Mouse (Mus musculus): ENCODE measurements around the gene Sema4d. TPM values are rescaled to one million over a fixed set of nuclear protein-coding genes. Genes with fewer than 3 reads are reported as not detected.

Gene Sema4d
- total and polyA plus RNA-seq, 3 experiments = 6.9 to 20.3 TPM; not detected in 1

DNA sequence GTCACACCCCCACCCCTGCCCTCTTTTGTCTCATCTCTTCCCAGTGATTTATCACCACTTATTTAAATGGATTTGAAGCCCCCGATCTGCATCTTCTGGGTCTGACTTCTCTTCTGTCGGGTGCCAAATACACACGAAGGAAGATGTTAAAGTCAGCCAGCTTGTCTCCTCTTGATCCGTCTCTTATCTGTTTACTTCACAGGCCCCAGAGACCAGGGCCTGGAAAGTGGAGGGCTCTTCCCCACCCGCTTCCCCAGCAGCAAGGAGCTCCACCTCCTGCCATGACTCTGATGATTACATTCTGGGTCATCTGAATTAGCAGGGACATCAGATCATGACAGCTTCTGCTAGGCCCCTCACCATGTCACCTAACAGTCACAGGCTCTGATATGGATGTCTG lies 47.7 kb downstream of the Sema4d start:
- Histone ChIP-seq H3K9me3 (replicated peaks; ENCODE audit: insufficient read depth, low read length) (no peaks in the 10 kb centered on the region), H3K4me1 (ENCODE audit: control insufficient read depth in 1 of 2, insufficient read depth in 2 of 2, low read length in 2 of 2) (peaks cover 29 to 52% of the 10 kb centered on the region in 2 experiments), H3K4me3 (ENCODE audit: control insufficient read depth in 1 of 2, insufficient read depth in 1 of 2, low read depth in 2 of 2, low read length in 2 of 2) (no peak overlapping the region), H3K27ac (ENCODE audit: control insufficient read depth, low read depth, low read length) (peak overlapping the region; percentile 72), H3K9ac (ENCODE audit: control insufficient read depth, low read depth, low read length, poor library complexity, severe bottlenecking) (peak overlapping the region; percentile 21), H3K36me3 (ENCODE audit: control insufficient read depth in 1 of 2, insufficient read depth in 2 of 2, low read length in 2 of 2) (peaks cover 0 to 37% of the 10 kb centered on the region in 2 experiments; a peak in 2 of 4 replicates), H3K79me2 (ENCODE audit: control insufficient read depth, insufficient read depth, low read length, poor library complexity) (0 out of 2 replicates have a peak, but pooled peaks cover 4% of the 10 kb centered on the region), H3K27me3 (ENCODE audit: control insufficient read depth in 1 of 2, insufficient read depth in 2 of 2, low read length in 2 of 2) (no peaks in the 10 kb centered on the region)
- DNase-seq (ENCODE audit: low read depth, low spot score) = peak; percentile 79
- peak; percentile 53; the same call in 1 of the 2 replicates for TF ChIP-seq RCOR1 (IDR thresholded peaks at IDR 0.05; ENCODE audit: low read depth, low read length)
- no peak for TF ChIP-seq USF2 (IDR thresholded peaks at IDR 0.05; ENCODE audit: borderline replicate concordance in 1 of 2, insufficient read depth in 1 of 2, low read depth in 1 of 2, low read length in 2 of 2)
- no peak for TF ChIP-seq SMC3 (IDR thresholded peaks at IDR 0.05; ENCODE audit: low read depth, low read length)
- no peak for TF ChIP-seq ELF1 (IDR thresholded peaks at IDR 0.05; ENCODE audit: low read depth, low read length)
- 0 out of 2 replicates have a peak, but pooled peaks have one; percentile 36 for TF ChIP-seq MXI1 (IDR thresholded peaks at IDR 0.05; ENCODE audit: low read depth, low read length)
- no peak for TF ChIP-seq USF1 (IDR thresholded peaks at IDR 0.05; ENCODE audit: low read depth, low read length)
- no peak for TF ChIP-seq POLR2A (IDR thresholded peaks at IDR 0.05; ENCODE audit: control insufficient read depth in 1 of 2, insufficient read depth in 1 of 2, low read depth in 1 of 2, low read length in 2 of 2, poor library complexity in 1 of 2)
- TF ChIP-seq ZKSCAN1 (IDR thresholded peaks at IDR 0.05; ENCODE audit: low read depth, low read length) = no peak
- TF ChIP-seq E2F4 (IDR thresholded peaks at IDR 0.05; ENCODE audit: borderline replicate concordance, low read depth, low read length) = no peak
- TF ChIP-seq MYB (IDR thresholded peaks at IDR 0.05; ENCODE audit: low read depth, low read length) = no peak
- TF ChIP-seq POLR2AphosphoS5 (IDR thresholded peaks at IDR 0.05; ENCODE audit: borderline replicate concordance, low read depth, low read length) = no peak
- no peak for TF ChIP-seq TBP (IDR thresholded peaks at IDR 0.05; ENCODE audit: low read depth, low read length)
- TF ChIP-seq MAZ (IDR thresholded peaks at IDR 0.05; ENCODE audit: low read depth, low read length) = peak; percentile 71; the same call in 1 of the 2 replicates
- peak; percentile 54; the same call in 1 of the 2 replicates for TF ChIP-seq GATA1 (IDR thresholded peaks at IDR 0.05; ENCODE audit: low read depth, low read length)
- no peak for TF ChIP-seq MAFK (IDR thresholded peaks at IDR 0.05; ENCODE audit: borderline replicate concordance, low read depth, low read length)
- TF ChIP-seq HCFC1 (IDR thresholded peaks at IDR 0.05; ENCODE audit: low read depth, low read length) = 0 out of 2 replicates have a peak, but pooled peaks have one; percentile 15
- TF ChIP-seq CHD1 (IDR thresholded peaks at IDR 0.05; ENCODE audit: low read depth, low read length) = no peak
- peak; percentile 49 to 70 for TF ChIP-seq EP300 (IDR thresholded peaks at IDR 0.05; ENCODE audit: low read depth in 1 of 2, low read length in 2 of 2)
- TF ChIP-seq TAL1 (IDR thresholded peaks at IDR 0.05; ENCODE audit: low read length) = peak; percentile 42
- TF ChIP-seq SIN3A (IDR thresholded peaks at IDR 0.05; ENCODE audit: low read length) = peak; percentile 58
- TF ChIP-seq POLR2AphosphoS2 (IDR thresholded peaks at IDR 0.05; ENCODE audit: low read length) = no peak
- TF ChIP-seq ETS1 (IDR thresholded peaks at IDR 0.05; ENCODE audit: low read depth, low read length) = peak; percentile 66; the same call in 1 of the 2 replicates
- 0 out of 2 replicates have a peak, but pooled peaks have one; percentile 10 for TF ChIP-seq BHLHE40 (IDR thresholded peaks at IDR 0.05; ENCODE audit: borderline replicate concordance, low read depth, low read length)
- TF ChIP-seq KAT2A (conservative IDR thresholded peaks at IDR 0.05; ENCODE audit: low read depth, low read length) = no peak
- no peak for TF ChIP-seq CTCF (IDR thresholded peaks at IDR 0.05 in 2 of 3, conservative IDR thresholded peaks at IDR 0.05 in 1 of 3; ENCODE audit: control insufficient read depth in 1 of 3, insufficient read depth in 1 of 3, low read depth in 2 of 3, low read length in 3 of 3, poor library complexity in 1 of 3, severe bottlenecking in 1 of 3)
- TF ChIP-seq MYC (IDR thresholded peaks at IDR 0.05; ENCODE audit: low read depth, low read length) = no peak
- no peak for TF ChIP-seq JUND (IDR thresholded peaks at IDR 0.05; ENCODE audit: low read depth, low read length)
- TF ChIP-seq MAX (IDR thresholded peaks at IDR 0.05; ENCODE audit: low read length) = peak; percentile 38
- TF ChIP-seq MEF2A (IDR thresholded peaks at IDR 0.05; ENCODE audit: extremely low read depth, insufficient replicate concordance, low read depth, low read length, poor library complexity, severe bottlenecking) = no peak
- TF ChIP-seq NRF1 (IDR thresholded peaks at IDR 0.05; ENCODE audit: insufficient read depth, low read depth, low read length, poor library complexity, severe bottlenecking) = no peak
- no peak for TF ChIP-seq UBTF (IDR thresholded peaks at IDR 0.05; ENCODE audit: borderline replicate concordance, insufficient read depth, low read depth, low read length)
- no peak for TF ChIP-seq CHD2 (IDR thresholded peaks at IDR 0.05; ENCODE audit: low read length)
- TF ChIP-seq TCF12 (IDR thresholded peaks at IDR 0.05; ENCODE audit: low read depth, low read length) = peak; percentile 54
- TF ChIP-seq ZC3H11A (IDR thresholded peaks at IDR 0.05; ENCODE audit: low read depth, low read length) = no peak
- TF ChIP-seq ZNF384 (IDR thresholded peaks at IDR 0.05; ENCODE audit: low read depth, low read length) = no peak
- TF ChIP-seq GABPA (IDR thresholded peaks at IDR 0.05; ENCODE audit: low read depth, low read length) = no peak
- TF ChIP-seq RAD21 (IDR thresholded peaks at IDR 0.05; ENCODE audit: low read depth, low read length) = no peak
